Mouse (Mus musculus): ENCODE data around the gene Gm3173. TPM values are rescaled to one million over a fixed set of nuclear protein-coding genes. Genes with fewer than 3 reads are reported as not detected.
"Not testable (repeated sequence)": the region's sequence is repeated elsewhere in the genome, so short reads cannot be mapped to it uniquely, and the experiment has no call there.

Gm3173 gene
- total RNA-seq (2014; rRNA removed; ENCODE audit: low replicate concordance): not detected in 2 replicates
- polyA plus RNA-seq (2015; fragmentation: Nextera tagmentation; extraction: Ambion mirVana): not detected in 2 replicates

DNA sequence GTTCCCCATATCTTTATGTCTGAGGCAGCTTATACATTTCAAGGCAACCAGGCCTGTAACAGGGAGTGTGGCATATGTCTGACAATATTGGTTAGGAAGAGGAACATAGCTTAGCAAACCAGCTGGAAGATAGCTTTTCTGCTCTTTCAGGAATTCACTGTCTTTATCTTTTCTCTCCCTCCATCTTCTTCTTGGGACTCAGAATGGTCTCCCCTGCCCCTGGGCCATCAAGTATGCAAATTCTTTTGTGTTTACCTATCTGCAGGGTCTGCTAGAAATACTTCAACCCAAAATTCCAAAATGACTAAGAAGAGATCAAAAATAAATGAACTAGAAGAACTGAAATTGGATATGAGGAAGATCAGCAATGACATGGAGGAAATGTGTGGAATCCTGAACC, at the start of gene Gm3173:
Gm3173 (plus strand) TSS at position 301 of the 400 bp plus-strand sequence.
- H3K9me3 ChIP-seq (replicated peaks; ENCODE audit: control insufficient read depth, low read length); DNase-seq (ENCODE audit: low spot score); H3K4me3 ChIP-seq (ENCODE audit: low read depth, low read length); H3K9ac ChIP-seq (replicated peaks; ENCODE audit: low read depth, low read length); H3K27me3 ChIP-seq (ENCODE audit: control insufficient read depth, insufficient read depth, low read length); ATAC-seq (ENCODE audit: insufficient read depth, low read depth); H3K36me3 ChIP-seq (replicated peaks; ENCODE audit: control insufficient read depth, insufficient read depth, low read length); H3K27ac ChIP-seq (ENCODE audit: low read depth); H3K4me1 ChIP-seq (ENCODE audit: control insufficient read depth, insufficient read depth); H3K4me2 ChIP-seq (ENCODE audit: low read depth, low read length): not testable (repeated sequence)

DNA sequence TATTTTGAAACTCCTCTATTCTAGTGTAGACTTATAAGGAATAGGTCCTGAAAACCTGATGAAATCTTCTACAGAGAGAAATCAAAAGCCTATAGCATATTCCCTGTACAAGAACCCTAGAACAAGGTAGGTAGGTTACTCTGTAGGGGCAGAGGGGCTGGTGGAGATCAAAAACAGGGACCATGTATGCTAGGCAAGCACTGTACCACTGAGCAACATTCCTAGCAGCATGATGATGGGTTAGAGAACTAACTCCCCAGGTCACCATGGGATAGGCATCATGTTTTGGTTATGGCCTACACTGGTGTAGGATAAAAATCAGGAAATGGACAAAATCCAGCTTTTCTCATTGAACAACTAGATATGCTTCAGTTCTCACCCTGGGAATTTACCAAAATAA, 45.2 kb upstream of the Gm3173 start:
- ATAC-seq (ENCODE audit: insufficient read depth, low read depth); H3K4me1 ChIP-seq (ENCODE audit: control insufficient read depth, insufficient read depth); H3K27me3 ChIP-seq (ENCODE audit: control insufficient read depth, insufficient read depth, low read length); H3K4me3 ChIP-seq (ENCODE audit: low read depth, low read length); H3K9me3 ChIP-seq (replicated peaks; ENCODE audit: control insufficient read depth, low read length); DNase-seq (ENCODE audit: low spot score); H3K36me3 ChIP-seq (replicated peaks; ENCODE audit: control insufficient read depth, insufficient read depth, low read length); H3K9ac ChIP-seq (replicated peaks; ENCODE audit: low read depth, low read length); H3K27ac ChIP-seq (ENCODE audit: low read depth); H3K4me2 ChIP-seq (ENCODE audit: low read depth, low read length): not testable (repeated sequence)

DNA sequence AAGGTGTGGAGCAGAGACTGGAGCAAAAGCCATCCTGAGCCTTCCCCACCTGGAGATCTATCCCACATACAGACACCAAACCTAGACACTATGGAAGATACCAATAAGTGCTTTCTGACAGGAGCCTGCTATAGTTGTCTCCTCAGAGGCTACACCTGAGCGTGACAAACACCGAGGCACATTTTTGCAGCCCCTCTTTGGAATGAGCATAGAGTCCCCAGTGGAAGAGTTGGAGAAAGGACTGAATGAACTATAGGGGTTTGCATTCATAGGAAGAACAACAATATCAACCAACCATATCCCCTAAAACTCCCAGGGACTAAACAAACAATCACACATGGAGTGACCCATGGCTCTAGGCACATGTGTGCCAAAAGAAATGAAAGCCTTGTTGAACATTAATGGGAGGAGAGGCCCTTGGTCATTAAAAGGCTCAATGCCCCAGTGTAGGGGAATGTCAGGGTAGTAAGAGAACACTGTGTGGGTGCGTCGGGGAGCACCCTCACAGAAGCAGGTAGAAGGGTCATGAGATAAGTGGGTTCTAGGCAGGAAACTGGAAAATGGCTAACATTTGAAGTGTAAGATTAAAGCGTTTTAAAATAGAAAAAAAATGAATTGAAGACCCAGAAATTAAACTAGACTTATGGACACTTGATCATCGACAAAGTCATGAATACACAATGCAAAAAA, 37.8 kb upstream of the Gm3173 start:
- H3K36me3 ChIP-seq (replicated peaks; ENCODE audit: control insufficient read depth, insufficient read depth, low read length); H3K4me3 ChIP-seq (ENCODE audit: low read depth, low read length): not testable (repeated sequence)
- 54% methylated on average over 2 of the region's 6 CpGs for WGBS

DNA sequence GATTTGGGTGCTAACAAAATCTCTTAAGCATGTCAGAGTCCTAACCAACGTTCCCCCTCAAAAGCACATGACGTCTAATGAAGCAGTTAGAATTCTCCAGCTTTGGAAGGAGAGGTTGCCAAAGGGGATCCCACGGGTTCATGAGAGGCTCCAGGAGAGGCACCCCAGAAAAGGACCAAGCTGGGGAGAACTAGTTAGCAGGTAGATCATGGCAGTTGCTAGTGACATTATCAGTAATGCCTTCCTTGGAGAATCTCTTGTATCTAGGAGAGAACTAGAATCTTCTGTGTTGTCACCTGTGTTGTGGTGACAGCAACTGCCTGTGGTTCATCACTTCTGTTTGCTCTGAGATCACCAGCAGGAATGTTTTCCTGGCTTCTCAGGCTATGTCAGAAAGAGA, 33.6 kb upstream of the Gm3173 start, which contains the start of gene Gm3159:
Gm3159 (plus strand) TSS at position 301 of the 400 bp plus-strand sequence.
- not testable (repeated sequence) for H3K27ac ChIP-seq (ENCODE audit: low read depth); H3K4me1 ChIP-seq (ENCODE audit: control insufficient read depth, insufficient read depth); H3K27me3 ChIP-seq (ENCODE audit: control insufficient read depth, insufficient read depth, low read length); H3K4me3 ChIP-seq (ENCODE audit: low read depth, low read length); H3K9me3 ChIP-seq (replicated peaks; ENCODE audit: control insufficient read depth, low read length); H3K9ac ChIP-seq (replicated peaks; ENCODE audit: low read depth, low read length); H3K36me3 ChIP-seq (replicated peaks; ENCODE audit: control insufficient read depth, insufficient read depth, low read length); ATAC-seq (ENCODE audit: insufficient read depth, low read depth); DNase-seq (ENCODE audit: low spot score); H3K4me2 ChIP-seq (ENCODE audit: low read depth, low read length)
- 47% methylated on average over 1 of the region's 3 CpGs for WGBS

More for the DNA sequence above, 37.8 kb upstream of the Gm3173 start:
- H3K27ac ChIP-seq (ENCODE audit: low read depth); ATAC-seq (ENCODE audit: insufficient read depth, low read depth); H3K9me3 ChIP-seq (replicated peaks; ENCODE audit: control insufficient read depth, low read length); H3K4me2 ChIP-seq (ENCODE audit: low read depth, low read length); H3K27me3 ChIP-seq (ENCODE audit: control insufficient read depth, insufficient read depth, low read length); H3K9ac ChIP-seq (replicated peaks; ENCODE audit: low read depth, low read length); H3K4me1 ChIP-seq (ENCODE audit: control insufficient read depth, insufficient read depth); DNase-seq (ENCODE audit: low spot score): not testable (repeated sequence)

DNA sequence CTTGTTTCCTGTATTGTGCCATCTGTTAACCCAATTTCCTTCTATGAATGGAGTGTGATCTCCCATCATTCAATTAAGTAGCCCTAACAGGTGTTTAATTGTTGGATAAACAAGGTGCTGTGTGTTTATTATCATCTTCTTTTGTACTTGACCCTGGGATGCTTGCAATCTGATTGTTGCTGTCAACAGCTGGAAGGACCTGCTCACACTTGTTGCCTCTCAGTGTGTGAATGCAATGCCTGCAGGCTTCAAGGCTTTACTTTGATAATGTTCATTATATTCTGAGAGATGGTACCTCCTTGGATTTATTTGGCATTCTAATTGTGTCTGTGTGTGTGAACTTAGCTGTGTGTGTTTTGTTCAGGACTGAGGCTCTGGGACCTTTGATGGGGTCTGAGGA, 32.2 kb upstream of the Gm3173 start:
- H3K9me3 ChIP-seq (replicated peaks; ENCODE audit: control insufficient read depth, low read length); DNase-seq (ENCODE audit: low spot score); H3K36me3 ChIP-seq (replicated peaks; ENCODE audit: control insufficient read depth, insufficient read depth, low read length); H3K27ac ChIP-seq (ENCODE audit: low read depth); H3K4me1 ChIP-seq (ENCODE audit: control insufficient read depth, insufficient read depth); H3K27me3 ChIP-seq (ENCODE audit: control insufficient read depth, insufficient read depth, low read length); H3K9ac ChIP-seq (replicated peaks; ENCODE audit: low read depth, low read length); H3K4me2 ChIP-seq (ENCODE audit: low read depth, low read length); ATAC-seq (ENCODE audit: insufficient read depth, low read depth); H3K4me3 ChIP-seq (ENCODE audit: low read depth, low read length): not testable (repeated sequence)

DNA sequence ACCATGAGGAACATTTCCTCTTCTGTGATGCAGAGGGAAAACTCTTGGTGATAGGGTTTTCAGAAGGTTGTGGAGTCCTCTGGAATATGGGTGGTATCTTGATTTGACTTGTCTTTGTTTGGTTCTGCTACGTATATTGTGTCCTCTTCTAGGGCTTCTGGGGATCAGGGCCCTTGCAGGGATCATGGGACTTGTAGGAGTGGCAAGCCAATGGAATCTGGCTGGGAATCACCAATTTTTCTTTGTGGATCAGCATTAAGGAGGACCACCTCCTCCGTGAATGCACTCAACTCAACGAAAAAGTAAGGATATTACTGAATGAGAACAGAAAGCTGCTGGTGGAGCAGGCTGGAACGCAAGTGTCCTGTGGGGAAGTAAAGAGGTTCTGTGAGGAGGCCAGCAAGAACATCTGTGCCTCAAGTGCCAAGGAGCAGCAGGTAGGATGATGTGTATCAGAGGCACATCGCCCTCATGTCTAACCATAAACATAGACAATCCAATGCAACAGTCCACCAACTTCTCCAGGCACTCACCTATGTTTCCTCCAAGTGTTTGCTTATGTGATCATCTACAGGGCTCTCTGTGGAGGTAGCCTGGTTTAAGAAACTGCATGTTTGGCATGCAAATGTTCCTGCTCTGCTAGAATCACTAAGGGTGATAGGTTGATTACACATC, 30.5 kb upstream of the Gm3173 start:
- ATAC-seq (ENCODE audit: insufficient read depth, low read depth); H3K4me2 ChIP-seq (ENCODE audit: low read depth, low read length); H3K36me3 ChIP-seq (replicated peaks; ENCODE audit: control insufficient read depth, insufficient read depth, low read length); H3K4me1 ChIP-seq (ENCODE audit: control insufficient read depth, insufficient read depth); H3K4me3 ChIP-seq (ENCODE audit: low read depth, low read length); H3K9ac ChIP-seq (replicated peaks; ENCODE audit: low read depth, low read length); H3K27ac ChIP-seq (ENCODE audit: low read depth); H3K9me3 ChIP-seq (replicated peaks; ENCODE audit: control insufficient read depth, low read length); DNase-seq (ENCODE audit: low spot score); H3K27me3 ChIP-seq (ENCODE audit: control insufficient read depth, insufficient read depth, low read length): not testable (repeated sequence)
- 76% methylated on average over 5 of the region's 5 CpGs for WGBS

DNA sequence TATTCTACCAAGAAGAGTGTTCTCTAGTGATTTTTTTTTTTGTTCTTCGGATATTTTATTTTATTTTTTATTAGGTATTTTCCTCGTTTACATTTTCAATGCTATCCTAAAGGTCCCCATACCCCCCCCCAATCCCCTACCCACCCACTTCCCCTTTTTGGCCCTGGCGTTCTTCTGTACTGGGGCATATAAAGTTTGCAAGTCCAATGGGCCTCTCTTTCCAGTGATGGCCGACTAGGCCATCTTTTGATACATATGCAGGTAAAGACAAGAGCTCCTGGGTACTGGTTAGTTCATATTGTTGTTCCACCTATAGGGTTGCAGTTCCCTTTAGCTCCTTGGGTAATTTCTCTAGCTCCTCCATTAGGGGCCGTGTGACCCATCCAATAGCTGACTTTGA, 29.5 kb upstream of the Gm3173 start:
- not testable (repeated sequence) for H3K9me3 ChIP-seq (replicated peaks; ENCODE audit: control insufficient read depth, low read length); H3K4me3 ChIP-seq (ENCODE audit: low read depth, low read length); H3K36me3 ChIP-seq (replicated peaks; ENCODE audit: control insufficient read depth, insufficient read depth, low read length); ATAC-seq (ENCODE audit: insufficient read depth, low read depth); H3K4me1 ChIP-seq (ENCODE audit: control insufficient read depth, insufficient read depth); H3K9ac ChIP-seq (replicated peaks; ENCODE audit: low read depth, low read length); H3K4me2 ChIP-seq (ENCODE audit: low read depth, low read length); DNase-seq (ENCODE audit: low spot score); H3K27ac ChIP-seq (ENCODE audit: low read depth); H3K27me3 ChIP-seq (ENCODE audit: control insufficient read depth, insufficient read depth, low read length)
- 59% methylated on average over 5 of the region's 5 CpGs for WGBS

DNA sequence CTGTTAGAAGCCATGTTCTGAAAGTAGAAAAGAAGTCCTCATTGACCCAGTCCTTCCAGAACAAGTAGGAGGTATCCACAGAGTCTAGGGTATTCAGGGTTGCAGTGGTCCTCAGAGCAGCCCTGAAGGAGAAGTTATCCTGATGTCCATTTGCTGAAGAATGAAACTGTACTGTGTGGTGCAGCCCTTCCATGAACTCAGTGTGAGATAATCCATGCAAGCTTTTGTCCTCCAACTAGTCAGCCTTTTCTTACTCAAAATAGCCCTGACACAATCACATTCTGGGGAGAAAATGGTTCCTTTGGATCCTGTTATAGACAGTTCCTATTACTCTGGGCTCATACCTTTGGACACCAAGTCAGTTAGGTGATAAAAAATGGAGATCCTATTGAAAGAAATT, 27.0 kb upstream of the Gm3173 start:
- not testable (repeated sequence) for DNase-seq (ENCODE audit: low spot score); H3K9me3 ChIP-seq (replicated peaks; ENCODE audit: control insufficient read depth, low read length); ATAC-seq (ENCODE audit: insufficient read depth, low read depth); H3K36me3 ChIP-seq (replicated peaks; ENCODE audit: control insufficient read depth, insufficient read depth, low read length); H3K27ac ChIP-seq (ENCODE audit: low read depth); H3K4me3 ChIP-seq (ENCODE audit: low read depth, low read length); H3K4me1 ChIP-seq (ENCODE audit: control insufficient read depth, insufficient read depth); H3K4me2 ChIP-seq (ENCODE audit: low read depth, low read length); H3K9ac ChIP-seq (replicated peaks; ENCODE audit: low read depth, low read length); H3K27me3 ChIP-seq (ENCODE audit: control insufficient read depth, insufficient read depth, low read length)
